30 mouse cellular contexts compared by ENCODE assay signal in genomic region chr7:66413093-66413492, GRCm38 (mm10). TPM values are rescaled to one million over a fixed set of nuclear protein-coding genes. Genes with fewer than 3 reads are reported as not detected.
DNase-seq lines count a peak whose midpoint lies in the region; ATAC-seq and TF ChIP-seq lines count a peak whose summit lies in the region.
"Had no signal": no experiment of that assay in that cellular context is flagged by ENCODE, and none has a peak within 500 bp of the region (broad histone marks: within the 10 kb centered on the region; RNA-seq: fewer than 3 reads in every experiment).

No protein-coding gene starts in this region.

- 67% methylated on average over 7 of the region's 7 CpGs for WGBS in forebrain, embryonic 14.5 days
- WGBS in forebrain, embryonic 11.5 days, result 90% methylated on average over 7 of the region's 7 CpGs
- 68% methylated on average over 7 of the region's 7 CpGs for WGBS in midbrain, embryonic 14.5 days
- 88% methylated on average over 7 of the region's 7 CpGs for WGBS in midbrain, embryonic 10.5 days
- 63% methylated on average over 7 of the region's 7 CpGs for WGBS in forebrain, postnatal 0 days
- 41% methylated on average over 7 of the region's 7 CpGs for WGBS in neural tube, embryonic 15.5 days

- H3K4me1 ChIP-seq in forebrain, embryonic 14.5 days (ENCODE audit: control insufficient read depth, insufficient read depth, low read length), result 0 out of 2 replicates have a peak, but pooled peaks cover 3% of the 10 kb centered on the region
- no peaks in the 10 kb centered on the region for H3K4me1 ChIP-seq in forebrain, embryonic 11.5 days (replicated peaks; ENCODE audit: control insufficient read depth, insufficient read depth, low read length)
- H3K4me1 ChIP-seq in midbrain, embryonic 14.5 days (ENCODE audit: control insufficient read depth, insufficient read depth, low read length), result no peaks in the 10 kb centered on the region
- H3K4me1 ChIP-seq in midbrain, embryonic 10.5 days, result no peaks in the 10 kb centered on the region
- no peaks in the 10 kb centered on the region for H3K4me1 ChIP-seq in forebrain, postnatal 0 days (ENCODE audit: insufficient read depth)
- peaks cover 12% of the 10 kb centered on the region; the same call in 1 of the 2 replicates for H3K4me1 ChIP-seq in neural tube, embryonic 15.5 days
- H3K4me1 ChIP-seq: embryonic facial prominence, embryonic 12.5 days; limb, embryonic 15.5 days; liver, embryonic 15.5 days had no signal

- H3K4me3 ChIP-seq in forebrain, embryonic 14.5 days (ENCODE audit: low read depth, low read length), result no peak overlapping the region
- no peak overlapping the region for H3K4me3 ChIP-seq in forebrain, embryonic 11.5 days (ENCODE audit: low read depth, low read length)
- no peak overlapping the region for H3K4me3 ChIP-seq in midbrain, embryonic 14.5 days (replicated peaks; ENCODE audit: low read depth, low read length)
- no peak overlapping the region for H3K4me3 ChIP-seq in midbrain, embryonic 10.5 days
- H3K4me3 ChIP-seq in forebrain, postnatal 0 days (ENCODE audit: low read depth, low read length), result no peak overlapping the region
- H3K4me3 ChIP-seq in neural tube, embryonic 15.5 days (replicated peaks), result no peak overlapping the region
- H3K4me3 ChIP-seq: embryonic facial prominence, embryonic 12.5 days; erythroblast, embryonic 14.5 days; heart, embryonic 13.5 days; limb, embryonic 15.5 days; liver, embryonic 15.5 days had no signal

- TF ChIP-seq CTCF in forebrain, postnatal 0 days (IDR thresholded peaks at IDR 0.05; ENCODE audit: low read depth), result no peak

- H3K36me3 ChIP-seq in forebrain, embryonic 14.5 days (ENCODE audit: control insufficient read depth, insufficient read depth, low read length), result no peaks in the 10 kb centered on the region
- no peaks in the 10 kb centered on the region for H3K36me3 ChIP-seq in forebrain, embryonic 11.5 days (ENCODE audit: control insufficient read depth, insufficient read depth, low read length)
- H3K36me3 ChIP-seq in midbrain, embryonic 14.5 days (ENCODE audit: control insufficient read depth, insufficient read depth, low read length), result no peaks in the 10 kb centered on the region
- H3K36me3 ChIP-seq in midbrain, embryonic 10.5 days, result no peaks in the 10 kb centered on the region
- H3K36me3 ChIP-seq in forebrain, postnatal 0 days (ENCODE audit: insufficient read depth), result no peaks in the 10 kb centered on the region
- H3K36me3 ChIP-seq in neural tube, embryonic 15.5 days, result no peaks in the 10 kb centered on the region
- H3K36me3 ChIP-seq: embryonic facial prominence, embryonic 12.5 days; heart, embryonic 13.5 days; limb, embryonic 15.5 days; liver, embryonic 15.5 days had no signal

- H3K27me3 ChIP-seq in forebrain, embryonic 14.5 days (replicated peaks; ENCODE audit: control insufficient read depth, insufficient read depth, low read length), result no peaks in the 10 kb centered on the region
- H3K27me3 ChIP-seq in forebrain, embryonic 11.5 days (ENCODE audit: control insufficient read depth, insufficient read depth, low read length), result no peaks in the 10 kb centered on the region
- H3K27me3 ChIP-seq in midbrain, embryonic 14.5 days (ENCODE audit: control insufficient read depth, insufficient read depth, low read length), result no peaks in the 10 kb centered on the region
- H3K27me3 ChIP-seq in midbrain, embryonic 10.5 days (ENCODE audit: low read depth, poor library complexity, severe bottlenecking), result no peaks in the 10 kb centered on the region
- no peaks in the 10 kb centered on the region for H3K27me3 ChIP-seq in forebrain, postnatal 0 days (ENCODE audit: insufficient read depth, low read length)
- no peaks in the 10 kb centered on the region for H3K27me3 ChIP-seq in neural tube, embryonic 15.5 days (replicated peaks)
- H3K27me3 ChIP-seq: embryonic facial prominence, embryonic 12.5 days; liver, embryonic 15.5 days had no signal

- ATAC-seq in forebrain, embryonic 14.5 days, result peak; percentile 48; the same call in 1 of the 2 replicates
- ATAC-seq in forebrain, embryonic 11.5 days (replicated peaks; ENCODE audit: low FRiP score), result no peak
- no peak for ATAC-seq in midbrain, embryonic 14.5 days (ENCODE audit: low FRiP score, low TSS enrichment)
- peak; percentile 66 for ATAC-seq in forebrain, postnatal 0 days
- ATAC-seq in neural tube, embryonic 15.5 days (ENCODE audit: low FRiP score), result peak; percentile 71; the same call in 1 of the 2 replicates
- ATAC-seq: lung, postnatal 0 days had no signal

- no peak overlapping the region for H3K27ac ChIP-seq in forebrain, embryonic 14.5 days (ENCODE audit: low read depth, low read length)
- no peak overlapping the region for H3K27ac ChIP-seq in forebrain, embryonic 11.5 days (ENCODE audit: low read depth, low read length)
- H3K27ac ChIP-seq in midbrain, embryonic 14.5 days (replicated peaks; ENCODE audit: low read depth, low read length), result no peak overlapping the region
- no peak overlapping the region for H3K27ac ChIP-seq in midbrain, embryonic 10.5 days (replicated peaks)
- H3K27ac ChIP-seq in forebrain, postnatal 0 days (ENCODE audit: low read depth, low read length), result no peak overlapping the region
- H3K27ac ChIP-seq in neural tube, embryonic 15.5 days (replicated peaks), result no peak overlapping the region
- H3K27ac ChIP-seq: embryonic facial prominence, embryonic 12.5 days; heart, embryonic 13.5 days; limb, embryonic 15.5 days; liver, embryonic 15.5 days had no signal

- H3K4me2 ChIP-seq in forebrain, embryonic 14.5 days (ENCODE audit: low read length), result no peak overlapping the region
- no peak overlapping the region for H3K4me2 ChIP-seq in forebrain, embryonic 11.5 days (ENCODE audit: low read depth, low read length, severe bottlenecking)
- H3K4me2 ChIP-seq in midbrain, embryonic 14.5 days (ENCODE audit: low read length), result no peak overlapping the region
- H3K4me2 ChIP-seq in forebrain, postnatal 0 days (ENCODE audit: low read depth), result no peak overlapping the region
- H3K4me2 ChIP-seq in neural tube, embryonic 15.5 days, result peak overlapping the region; percentile 7
- H3K4me2 ChIP-seq: embryonic facial prominence, embryonic 12.5 days; heart, embryonic 13.5 days; limb, embryonic 15.5 days; liver, embryonic 15.5 days had no signal

- DNase-seq in forebrain, embryonic 14.5 days (ENCODE audit: low spot score), result no peak
- no peak for DNase-seq in forebrain, embryonic 11.5 days (ENCODE audit: low spot score)
- peak; percentile 4 for DNase-seq in midbrain, embryonic 14.5 days
- DNase-seq in midbrain, embryonic 10.5 days (ENCODE audit: low spot score), result no peak
- DNase-seq in forebrain, postnatal 0 days, result peak; percentile 27
- no peak for DNase-seq in layer of hippocampus, adult 11-12 months (ENCODE audit: low spot score)
- DNase-seq: adrenal gland, postnatal 36 days; cerebellum, adult 8-10 months; gastrocnemius, postnatal 10 days; heart, adult 18-20 months; right cerebral cortex, postnatal 25 days; thymus, postnatal 4 days had no signal

- no peaks in the 10 kb centered on the region for H3K9me3 ChIP-seq in forebrain, embryonic 14.5 days (replicated peaks; ENCODE audit: control insufficient read depth, low read length)
- no peaks in the 10 kb centered on the region for H3K9me3 ChIP-seq in forebrain, embryonic 11.5 days (ENCODE audit: control insufficient read depth, low read length)
- no peaks in the 10 kb centered on the region for H3K9me3 ChIP-seq in midbrain, embryonic 14.5 days (ENCODE audit: control insufficient read depth, low read length)
- H3K9me3 ChIP-seq in midbrain, embryonic 10.5 days (replicated peaks), result no peaks in the 10 kb centered on the region
- H3K9me3 ChIP-seq in forebrain, postnatal 0 days (ENCODE audit: low read length), result no peaks in the 10 kb centered on the region
- H3K9me3 ChIP-seq in neural tube, embryonic 15.5 days (replicated peaks), result no peaks in the 10 kb centered on the region
- H3K9me3 ChIP-seq: embryonic facial prominence, embryonic 12.5 days; heart, embryonic 13.5 days; limb, embryonic 15.5 days; liver, embryonic 15.5 days had no signal

- no peak overlapping the region for H3K9ac ChIP-seq in forebrain, embryonic 14.5 days (ENCODE audit: low read length)
- no peak overlapping the region for H3K9ac ChIP-seq in forebrain, embryonic 11.5 days (ENCODE audit: low read length)
- no peak overlapping the region for H3K9ac ChIP-seq in midbrain, embryonic 14.5 days (replicated peaks; ENCODE audit: low read length)
- no peak overlapping the region for H3K9ac ChIP-seq in forebrain, postnatal 0 days
- no peak overlapping the region for H3K9ac ChIP-seq in neural tube, embryonic 15.5 days (replicated peaks)
- H3K9ac ChIP-seq: embryonic facial prominence, embryonic 12.5 days; heart, embryonic 13.5 days; limb, embryonic 15.5 days; liver, embryonic 15.5 days had no signal

RNA-seq across cellular contexts. Expression of gene Aldh1a3, which starts 14.2 kb away (rescaled TPM):
- polyA plus RNA-seq in forebrain, embryonic 14.5 days (2014; fragmentation: Nextera tagmentation; extraction: Ambion mirVana), result 5.4 and 6.0 TPM in 2 replicates
- polyA plus RNA-seq in forebrain, embryonic 11.5 days (2014; fragmentation: Nextera tagmentation; extraction: Ambion mirVana), result 2.2 and 3.7 TPM in 2 replicates
- 0.63 and 0.87 TPM in 2 replicates for polyA plus RNA-seq in midbrain, embryonic 14.5 days (2014; fragmentation: Nextera tagmentation; extraction: Ambion mirVana)
- 0.94 and 9.2 TPM in 2 replicates for polyA plus RNA-seq in midbrain, embryonic 10.5 days (2016; fragmentation: Nextera tagmentation; extraction: Ambion mirVana)
- total RNA-seq in forebrain, postnatal 0 days (2014; rRNA removed), result 2.8 and 4.0 TPM in 2 replicates
- polyA plus RNA-seq in forebrain, postnatal 0 days (2015; fragmentation: Nextera tagmentation; extraction: Ambion mirVana), result 3.2 and 3.3 TPM in 2 replicates
- 3.5 and 3.6 TPM in 2 replicates for polyA plus RNA-seq in neural tube, embryonic 15.5 days (2015; fragmentation: Nextera tagmentation; extraction: Ambion mirVana)
- polyA plus RNA-seq: erythroblast, embryonic 14.5 days had no signal

RNA-seq across cellular contexts. Expression of gene Lrrk1, which starts 24.9 kb away (rescaled TPM):
- polyA plus RNA-seq in forebrain, embryonic 14.5 days (2014; fragmentation: Nextera tagmentation; extraction: Ambion mirVana), result 1.7 and 1.9 TPM in 2 replicates
- polyA plus RNA-seq in forebrain, embryonic 11.5 days (2014; fragmentation: Nextera tagmentation; extraction: Ambion mirVana), result 3.3 and 5.2 TPM in 2 replicates
- 1.3 and 3.6 TPM in 2 replicates for polyA plus RNA-seq in midbrain, embryonic 14.5 days (2014; fragmentation: Nextera tagmentation; extraction: Ambion mirVana)
- 4.6 and 6.0 TPM in 2 replicates for polyA plus RNA-seq in midbrain, embryonic 10.5 days (2016; fragmentation: Nextera tagmentation; extraction: Ambion mirVana)
- 3.1 and 3.3 TPM in 2 replicates for total RNA-seq in forebrain, postnatal 0 days (2014; rRNA removed)
- polyA plus RNA-seq in forebrain, postnatal 0 days (2015; fragmentation: Nextera tagmentation; extraction: Ambion mirVana), result 1.3 and 2.2 TPM in 2 replicates
- 5.1 and 8.2 TPM in 2 replicates for polyA plus RNA-seq in neural tube, embryonic 15.5 days (2015; fragmentation: Nextera tagmentation; extraction: Ambion mirVana)

RNA-seq across cellular contexts. Expression of gene Gm10974, which starts 47.4 kb away (rescaled TPM):
- not detected in 2 replicates for polyA plus RNA-seq in forebrain, embryonic 14.5 days (2014; fragmentation: Nextera tagmentation; extraction: Ambion mirVana)
- polyA plus RNA-seq in forebrain, embryonic 11.5 days (2014; fragmentation: Nextera tagmentation; extraction: Ambion mirVana), result not detected in 2 replicates
- not detected in 2 replicates for polyA plus RNA-seq in midbrain, embryonic 14.5 days (2014; fragmentation: Nextera tagmentation; extraction: Ambion mirVana)
- not detected in 2 replicates for polyA plus RNA-seq in midbrain, embryonic 10.5 days (2016; fragmentation: Nextera tagmentation; extraction: Ambion mirVana)
- total RNA-seq in forebrain, postnatal 0 days (2014; rRNA removed), result not detected in 2 replicates
- not detected in 2 replicates for polyA plus RNA-seq in forebrain, postnatal 0 days (2015; fragmentation: Nextera tagmentation; extraction: Ambion mirVana)
- polyA plus RNA-seq in neural tube, embryonic 15.5 days (2015; fragmentation: Nextera tagmentation; extraction: Ambion mirVana), result not detected in 2 replicates
- total RNA-seq: adrenal gland, postnatal 36 days; CH12.LX; gastrocnemius, postnatal 10 days; heart, adult 18-20 months; heart, postnatal 25 days; layer of hippocampus, postnatal 14 days; left cerebral cortex, postnatal 25 days; MEL had no signal
- polyA plus RNA-seq: embryonic facial prominence, embryonic 12.5 days; erythroblast, embryonic 14.5 days; heart, embryonic 13.5 days; intestine, embryonic 14.5 days; kidney, embryonic 14.5 days; large intestine, adult 2 months; limb, embryonic 15.5 days; liver, embryonic 15.5 days; lung, postnatal 0 days; neural tube, embryonic 11.5 days; spleen, adult 2 months; stomach, embryonic 14.5 days had no signal

Comparison
In these comparisons a context has a peak if more than half of its experiments do, and no peak if none do; other contexts are left out.
1. ATAC-seq: peak in forebrain, embryonic 14.5 days (single experiment), forebrain, postnatal 0 days (single experiment) and neural tube, embryonic 15.5 days (single experiment); none in forebrain, embryonic 11.5 days (single experiment) and midbrain, embryonic 14.5 days (single experiment).
2. DNase-seq: peak in midbrain, embryonic 14.5 days (single experiment) and forebrain, postnatal 0 days (single experiment); none in forebrain, embryonic 14.5 days (single experiment), forebrain, embryonic 11.5 days (single experiment), midbrain, embryonic 10.5 days (single experiment) and layer of hippocampus, adult 11-12 months (single experiment).